Mouse (Mus musculus) CH12.LX (cell line): Measurements from ENCODE around the gene Gm12117. TPM values are rescaled to one million over a fixed set of nuclear protein-coding genes. Genes with fewer than 3 reads are reported as not detected.

Experiments
- DNase-seq: peaks from one replicate; pipeline ENCODE4 v3.0.0-alpha.2; 2013; ENCODE audit errors: extremely low read depth
- H3K27ac ChIP-seq: 2 replicates; pipeline ENCODE4 v1.5.1; 2012; ENCODE audit warnings: low read depth, mild to moderate bottlenecking, control low read depth, moderate library complexity; ENCODE audit not compliant: insufficient read depth
- H3K27me3 ChIP-seq: replicated peaks from 2 replicates; pipeline ENCODE3; 2012; ENCODE audit warnings: inconsistent platforms
- H3K36me3 ChIP-seq, 2 experiments: replicated peaks in 1 of 2; 2 replicates each; pipeline versions ENCODE3 to v1.6.1; 2012; ENCODE audit warnings: inconsistent platforms in 1 of 2, low read length in 1 of 2, mild to moderate bottlenecking in 1 of 2, mixed read lengths in 1 of 2, moderate library complexity in 1 of 2; ENCODE audit not compliant: control insufficient read depth in 1 of 2, insufficient read depth in 1 of 2
- H3K4me1 ChIP-seq, 2 experiments: 2 replicates each; pipeline ENCODE4 v1.6.1; 2012; ENCODE audit warnings: inconsistent platforms in 1 of 2, moderate library complexity in 1 of 2; ENCODE audit not compliant: insufficient read depth in 2 of 2, control insufficient read depth in 1 of 2
- H3K4me2 ChIP-seq: 2 replicates; pipeline ENCODE4 v1.6.1; 2012; ENCODE audit warnings: low read depth, mild to moderate bottlenecking, control low read depth; ENCODE audit not compliant: poor library complexity, insufficient read depth, severe bottlenecking
- H3K4me3 ChIP-seq, 3 experiments: fragments of 150-350 bp in 1 of 3; sonication (generic) in 1 of 3; replicated peaks in 1 of 3; 2 replicates each; pipeline versions ENCODE3 to v1.5.1; 2011 to 2012; ENCODE audit warnings: low read depth in 2 of 3, low read length in 2 of 3, mild to moderate bottlenecking in 2 of 3, moderate library complexity in 2 of 3, control low read depth in 1 of 3, improper control_type of control experiment in 1 of 3, inconsistent platforms in 1 of 3, mixed read lengths in 1 of 3; ENCODE audit not compliant: poor library complexity in 1 of 3
- H3K79me2 ChIP-seq: replicated peaks from 2 replicates; pipeline ENCODE4 v1.6.1; 2012; ENCODE audit warnings: mild to moderate bottlenecking, moderate library complexity; ENCODE audit not compliant: control insufficient read depth, poor library complexity, insufficient read depth, severe bottlenecking; ENCODE audit errors: extremely low read depth
- H3K9ac ChIP-seq: 2 replicates; pipeline ENCODE4 v1.6.1; 2012; ENCODE audit warnings: low read depth, mild to moderate bottlenecking, control low read depth, moderate library complexity; ENCODE audit not compliant: insufficient read depth
- H3K9me3 ChIP-seq: replicated peaks from 2 replicates; pipeline ENCODE3; 2012; ENCODE audit warnings: low read length, inconsistent platforms, mixed read lengths
- CHD1 ChIP-seq: IDR thresholded peaks from 2 replicates; pipeline ENCODE4 v1.6.1; 2012; ENCODE audit warnings: low read depth, low read length, improper control_type of control experiment, inconsistent platforms
- CHD2 ChIP-seq: IDR thresholded peaks from 2 replicates; pipeline ENCODE4 v1.6.1; 2011; ENCODE audit warnings: low read length, improper control_type of control experiment
- CTCF ChIP-seq, 2 experiments: IDR thresholded peaks in 1 of 2; conservative IDR thresholded peaks in 1 of 2; 2 replicates each; pipeline ENCODE4 v1.5.1; 2011 to 2012; ENCODE audit warnings: low read depth in 2 of 2, low read length in 2 of 2, improper control_type of control experiment in 1 of 2, inconsistent platforms in 1 of 2, mild to moderate bottlenecking in 1 of 2, moderate library complexity in 1 of 2
- EP300 ChIP-seq: IDR thresholded peaks from 2 replicates; pipeline ENCODE4 v1.6.1; 2011; ENCODE audit warnings: low read length, improper control_type of control experiment
- HCFC1 ChIP-seq: IDR thresholded peaks from 2 replicates; pipeline ENCODE4 v1.6.1; 2012; ENCODE audit warnings: low read depth, mild to moderate bottlenecking, inconsistent platforms, low read length, improper control_type of control experiment
- JUN ChIP-seq: IDR thresholded peaks from 2 replicates; pipeline ENCODE4 v1.6.1; 2011; ENCODE audit warnings: low read depth, mild to moderate bottlenecking, low read length, improper control_type of control experiment, moderate library complexity; ENCODE audit not compliant: insufficient read depth
- JUND ChIP-seq: conservative IDR thresholded peaks from 2 replicates; pipeline ENCODE4 v1.6.1; 2011; ENCODE audit warnings: low read depth, low read length, improper control_type of control experiment
- MAZ ChIP-seq: IDR thresholded peaks from 2 replicates; pipeline ENCODE4 v1.6.1; 2012; ENCODE audit warnings: low read depth, mild to moderate bottlenecking, inconsistent platforms, low read length, improper control_type of control experiment, moderate library complexity
- MEF2A ChIP-seq: IDR thresholded peaks from 2 replicates; pipeline ENCODE4 v1.6.1; 2014; ENCODE audit warnings: low read depth, mild to moderate bottlenecking, inconsistent platforms, low read length, improper control_type of control experiment, borderline replicate concordance
- MYC ChIP-seq: IDR thresholded peaks from 2 replicates; pipeline ENCODE4 v1.6.1; 2011; ENCODE audit warnings: low read depth, mild to moderate bottlenecking, improper control_type of control experiment, low read length
- NELFE ChIP-seq: IDR thresholded peaks from 2 replicates; pipeline ENCODE4 v1.6.1; 2011; ENCODE audit warnings: low read depth, low read length, improper control_type of control experiment
- PAX5 ChIP-seq: IDR thresholded peaks from 2 replicates; pipeline ENCODE4 v1.6.1; 2012; ENCODE audit warnings: low read length, inconsistent platforms, mixed read lengths
- POLR2AphosphoS2 ChIP-seq: IDR thresholded peaks from 2 replicates; pipeline ENCODE4 v1.6.1; 2011; ENCODE audit warnings: low read depth, low read length, improper control_type of control experiment
- RAD21 ChIP-seq: IDR thresholded peaks from 2 replicates; pipeline ENCODE4 v1.6.1; 2011; ENCODE audit warnings: low read depth, mild to moderate bottlenecking, low read length, improper control_type of control experiment, moderate library complexity
- SMC3 ChIP-seq: IDR thresholded peaks from 2 replicates; pipeline ENCODE4 v1.6.1; 2011; ENCODE audit warnings: low read depth, low read length, improper control_type of control experiment
- TCF12 ChIP-seq: IDR thresholded peaks from 2 replicates; pipeline ENCODE4 v1.6.1; 2014; ENCODE audit warnings: low read depth, mild to moderate bottlenecking, inconsistent platforms, low read length, improper control_type of control experiment
- USF2 ChIP-seq: conservative IDR thresholded peaks from 2 replicates; pipeline ENCODE4 v1.6.1; 2011; ENCODE audit warnings: low read depth, low read length, improper control_type of control experiment
- ZC3H11A ChIP-seq: IDR thresholded peaks from 2 replicates; pipeline ENCODE4 v1.6.1; 2012; ENCODE audit warnings: low read depth, mild to moderate bottlenecking, inconsistent platforms, low read length, improper control_type of control experiment
- ZNF384 ChIP-seq: IDR thresholded peaks from 2 replicates; pipeline ENCODE4 v1.6.1; 2012; ENCODE audit warnings: low read depth, low read length, improper control_type of control experiment, inconsistent platforms
- dilution Hi-C: fragments of 300-500 bp; cut with MboI; formaldehyde crosslinking; loops from 2 replicates; pipeline ENCODE4 v1.14.3; 2020; ENCODE audit warnings: low sequenced_read_pairs; ENCODE audit not compliant: extremely low pct_unique_long_range_greater_than_20kb, extremely low pct_ligation_motif_present
- in situ Hi-C: fragments of 300-500 bp; cut with MboI; formaldehyde crosslinking; loops from 3 replicates; pipeline ENCODE4 v1.14.3; 2019; ENCODE audit warnings: low sequenced_read_pairs, low pct_ligation_motif_present, low pct_unique_long_range_greater_than_20kb, mixed read lengths
- polyA plus RNA-seq: library from polyadenylated mRNA; unstranded; fragments of >175 nt; gene quantifications from 2 replicates; pipeline ENCODE4 v1.2.1, GENCODE M21; 2012; ENCODE audit warnings: low read depth; ENCODE audit not compliant: insufficient read length
- total RNA-seq, 2 experiments: library from RNA; depleted of rRNA; stranded (reverse); fragments of 300-350 nt in 1 of 2; fragments of >200 nt in 1 of 2; gene quantifications; 2 replicates each; pipeline ENCODE4 v1.2.3; 2012 to 2014

Gene Gm12117
- total and polyA plus RNA-seq, 3 experiments: 0.46 TPM; not detected in 2

DNA sequence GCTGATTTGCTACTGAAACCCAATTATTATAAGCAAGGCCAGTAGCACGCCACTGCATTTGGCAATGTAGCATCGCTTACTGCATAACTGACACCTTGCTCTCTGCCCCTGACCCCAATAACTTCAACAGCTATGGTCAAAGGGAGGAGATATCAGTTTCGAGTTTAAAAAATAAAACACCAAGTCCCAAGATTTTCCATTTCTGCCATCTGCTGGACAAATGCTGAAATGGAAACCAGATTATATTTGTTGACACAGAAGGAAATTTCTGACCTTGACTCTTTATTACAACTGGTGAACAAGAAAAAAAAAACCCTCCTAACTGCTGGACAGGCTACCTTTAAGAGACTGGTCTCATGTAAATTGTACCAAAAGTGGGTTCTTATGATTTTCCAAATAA lies 18.9 kb upstream of the Gm12117 start (continued):
- TF ChIP-seq JUND: 0 out of 2 replicates have a peak, but pooled peaks have one; percentile 29
- TF ChIP-seq MAZ: no peak
- no peak for TF ChIP-seq HCFC1
- no peak for TF ChIP-seq TCF12
- peak; percentile 27; the same call in 1 of the 2 replicates for TF ChIP-seq MEF2A
- no peak for TF ChIP-seq EP300
- peak; percentile 27 to 82; a peak in 3 of 4 replicates for TF ChIP-seq CTCF (conservative IDR thresholded peaks at IDR 0.05 in 1 of 2, IDR thresholded peaks at IDR 0.05 in 1 of 2; ENCODE audit: low read depth in 2 of 2, low read length in 2 of 2)
- TF ChIP-seq NELFE: peak; percentile 51
- TF ChIP-seq USF2: no peak
- TF ChIP-seq SMC3: peak; percentile 92
- TF ChIP-seq ZNF384: peak; percentile 53; the same call in 1 of the 2 replicates
- TF ChIP-seq CHD2: 0 out of 2 replicates have a peak, but pooled peaks have one; percentile 23
- peak; percentile 32 for TF ChIP-seq ZC3H11A
- TF ChIP-seq, all 38 proteins: peak for 15

DNA sequence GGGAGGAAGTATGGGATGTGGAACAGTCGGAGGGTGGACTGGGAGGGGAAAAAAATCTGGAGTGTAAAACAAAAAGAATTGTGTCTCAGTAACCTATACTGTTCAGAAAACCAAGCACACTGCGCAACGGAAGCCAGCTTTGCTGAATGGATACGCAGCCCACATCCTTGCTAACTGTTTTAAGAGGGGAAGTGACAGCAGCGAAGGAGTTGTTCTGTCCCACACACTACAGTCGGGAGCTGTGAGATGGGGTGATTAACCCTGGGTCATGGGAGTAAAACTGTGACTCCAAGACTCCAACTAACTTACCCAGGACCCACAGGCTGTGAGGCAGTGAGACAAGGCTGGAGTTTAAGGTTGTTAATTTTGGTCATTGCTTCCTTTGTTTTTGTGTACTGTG lies 17.5 kb upstream of the Gm12117 start:
- Histone ChIP-seq H3K9me3 (no peaks in the 10 kb centered on the region), H3K79me2 (no peaks in the 10 kb centered on the region), H3K4me2 (no peak overlapping the region), H3K27me3 (no peaks in the 10 kb centered on the region), H3K4me1 (no peaks in the 10 kb centered on the region)
- no peak for DNase-seq
- in situ Hi-C loops: no loop called here
- dilution Hi-C loops: no loop called here
- no peak for TF ChIP-seq CTCF (conservative IDR thresholded peaks at IDR 0.05 in 1 of 2, IDR thresholded peaks at IDR 0.05 in 1 of 2; ENCODE audit: low read depth in 2 of 2, low read length in 2 of 2)
- no peak for TF ChIP-seq POLR2AphosphoS2
- no peak for TF ChIP-seq MYC
- TF ChIP-seq RAD21: no peak
- TF ChIP-seq JUN: no peak
- no peak for TF ChIP-seq MEF2A
- TF ChIP-seq, all 38 proteins: peak for 0
- no peak overlapping the region for H3K4me3 ChIP-seq
- H3K27ac ChIP-seq: no peak overlapping the region
- no peaks in the 10 kb centered on the region for H3K36me3 ChIP-seq
- H3K9ac ChIP-seq: no peak overlapping the region

DNA sequence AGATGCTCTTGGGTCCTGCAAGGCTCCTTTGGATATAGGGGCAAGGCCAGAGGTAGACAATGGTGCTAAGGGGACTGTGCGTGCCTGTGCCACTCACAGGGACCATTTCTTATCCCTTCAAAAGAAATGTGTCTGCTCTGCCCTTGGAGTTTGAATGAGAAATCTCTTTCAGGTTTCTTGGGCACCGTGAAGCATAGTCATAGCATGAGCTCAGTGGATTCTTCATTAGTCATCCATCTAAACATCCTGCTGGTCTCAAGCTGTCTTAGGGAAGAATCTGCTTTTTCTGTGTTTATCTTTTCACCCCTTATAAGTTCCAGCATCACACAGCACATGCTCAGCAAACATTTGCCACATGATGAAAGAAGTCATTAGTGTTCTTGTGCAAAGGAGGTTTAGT lies 2.0 kb upstream of the Gm12117 start:
- no peak for TF ChIP-seq JUN
- TF ChIP-seq CHD1: no peak
- no peak for TF ChIP-seq PAX5
- TF ChIP-seq ZNF384: no peak
- DNase-seq: no peak
- Histone ChIP-seq H3K4me3 (no peak overlapping the region), H3K79me2 (no peaks in the 10 kb centered on the region), H3K9ac (no peak overlapping the region), H3K36me3 (no peaks in the 10 kb centered on the region), H3K9me3 (no peaks in the 10 kb centered on the region), H3K4me2 (no peak overlapping the region), H3K4me1 (no peaks in the 10 kb centered on the region), H3K27me3 (peaks cover 2% of the 10 kb centered on the region), H3K27ac (no peak overlapping the region)
- dilution Hi-C loops: no loop called here
- in situ Hi-C loops: no loop called here
